In the genomic region with DNA sequence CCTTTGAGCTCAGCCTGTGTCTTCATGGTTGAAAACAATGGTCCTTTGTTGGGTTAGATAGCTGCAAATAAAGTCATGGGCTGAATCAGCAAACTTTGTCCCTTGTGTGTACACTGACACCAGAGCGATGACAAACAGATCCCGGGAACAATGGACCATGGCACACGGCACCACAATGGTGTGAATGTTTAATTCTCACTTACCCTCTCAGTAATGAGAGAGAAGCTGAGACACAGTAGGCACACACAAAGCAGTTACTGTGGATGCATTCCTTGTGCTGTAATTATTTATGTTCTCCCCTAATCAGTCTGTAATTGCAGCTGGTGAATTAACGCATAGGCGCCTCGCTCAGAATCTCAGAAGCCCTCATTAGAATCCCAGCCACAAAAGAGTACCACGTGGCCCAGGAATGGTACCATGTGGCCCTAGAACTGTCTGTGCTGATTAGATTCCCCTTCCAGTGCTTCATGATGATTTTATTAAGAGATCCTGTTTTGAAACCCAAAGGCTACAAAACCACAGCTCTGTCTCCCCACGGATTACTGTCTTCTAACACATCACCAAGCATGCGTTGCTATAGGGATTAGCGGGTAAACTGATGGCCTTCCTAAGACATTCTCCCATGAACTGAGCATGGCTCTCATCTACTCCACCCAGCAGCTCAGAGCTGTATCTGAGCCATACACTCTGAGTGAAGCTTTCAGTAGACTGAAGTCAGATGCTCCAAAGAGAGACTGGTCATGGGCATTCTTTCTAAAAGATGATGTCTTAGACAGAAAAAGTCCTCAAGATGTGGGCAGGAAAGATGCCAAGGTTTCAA, we compare ENCODE assay signal across 11 mouse cellular contexts.
A peak's percentile ranks its signal among the peaks of the same experiment; 100 is the strongest.
DNase-seq lines count a peak whose midpoint lies in the region; ATAC-seq and TF ChIP-seq lines count a peak whose summit lies in the region.
"Had no signal": no experiment of that assay in that cellular context is flagged by ENCODE, and none has a peak within 500 bp of the region (broad histone marks: within the 10 kb centered on the region; RNA-seq: fewer than 3 reads in every experiment).

No protein-coding gene starts in this region.

- no peak overlapping the region for H3K4me3 ChIP-seq in hindbrain, embryonic 12.5 days
- H3K4me3 ChIP-seq in hindbrain, embryonic 16.5 days (ENCODE audit: low read length), result no peak overlapping the region
- H3K4me3 ChIP-seq in embryonic facial prominence, embryonic 14.5 days (ENCODE audit: low read depth, low read length), result no peak overlapping the region
- H3K4me3 ChIP-seq in intestine, postnatal 0 days (ENCODE audit: low read depth, low read length), result no peak overlapping the region
- H3K4me3 ChIP-seq: embryonic facial prominence, embryonic 15.5 days had no signal

- no peak overlapping the region for H3K27ac ChIP-seq in hindbrain, embryonic 12.5 days
- no peak overlapping the region for H3K27ac ChIP-seq in hindbrain, embryonic 16.5 days (ENCODE audit: low read depth, low read length)
- H3K27ac ChIP-seq in embryonic facial prominence, embryonic 14.5 days (replicated peaks; ENCODE audit: low read depth, low read length), result no peak overlapping the region
- no peak overlapping the region for H3K27ac ChIP-seq in intestine, postnatal 0 days (ENCODE audit: low read depth, low read length)
- H3K27ac ChIP-seq: embryonic facial prominence, embryonic 15.5 days had no signal

- H3K27me3 ChIP-seq in hindbrain, embryonic 12.5 days, result no peaks in the 10 kb centered on the region
- H3K27me3 ChIP-seq in hindbrain, embryonic 16.5 days (replicated peaks; ENCODE audit: control insufficient read depth, insufficient read depth, low read length), result no peaks in the 10 kb centered on the region
- no peaks in the 10 kb centered on the region for H3K27me3 ChIP-seq in embryonic facial prominence, embryonic 14.5 days (replicated peaks; ENCODE audit: control insufficient read depth, insufficient read depth, low read length)
- no peaks in the 10 kb centered on the region for H3K27me3 ChIP-seq in intestine, postnatal 0 days (replicated peaks; ENCODE audit: control insufficient read depth, insufficient read depth, low read length)
- H3K27me3 ChIP-seq: embryonic facial prominence, embryonic 15.5 days had no signal

- H3K4me2 ChIP-seq in hindbrain, embryonic 12.5 days (replicated peaks), result no peak overlapping the region
- no peak overlapping the region for H3K4me2 ChIP-seq in hindbrain, embryonic 16.5 days (ENCODE audit: low read length)
- no peak overlapping the region for H3K4me2 ChIP-seq in embryonic facial prominence, embryonic 14.5 days (ENCODE audit: low read depth, low read length)
- H3K4me2 ChIP-seq in intestine, postnatal 0 days (replicated peaks; ENCODE audit: low read depth), result no peak overlapping the region
- H3K4me2 ChIP-seq: embryonic facial prominence, embryonic 15.5 days; liver, embryonic 11.5 days had no signal

- TF ChIP-seq CTCF in intestine, postnatal 0 days (IDR thresholded peaks at IDR 0.05; ENCODE audit: low read depth), result no peak

- DNase-seq in MN1 (ENCODE audit: low spot score), result peak; percentile 33
- no peak for DNase-seq in embryonic facial prominence, embryonic 14.5 days (ENCODE audit: low spot score)
- DNase-seq in spleen, postnatal 4 days (ENCODE audit: low spot score in 2 of 2), result no peak
- no peak for DNase-seq in liver
- DNase-seq: heart, postnatal 4 days; kidney, postnatal 36 days had no signal

- no peaks in the 10 kb centered on the region for H3K9me3 ChIP-seq in hindbrain, embryonic 12.5 days (replicated peaks)
- no peaks in the 10 kb centered on the region for H3K9me3 ChIP-seq in hindbrain, embryonic 16.5 days (ENCODE audit: control insufficient read depth, low read length)
- H3K9me3 ChIP-seq in embryonic facial prominence, embryonic 14.5 days (ENCODE audit: control insufficient read depth, low read length), result no peaks in the 10 kb centered on the region
- no peaks in the 10 kb centered on the region for H3K9me3 ChIP-seq in intestine, postnatal 0 days (ENCODE audit: control insufficient read depth)
- H3K9me3 ChIP-seq: embryonic facial prominence, embryonic 15.5 days had no signal

- peak; percentile 61; the same call in 1 of the 2 replicates for ATAC-seq in hindbrain, embryonic 12.5 days (ENCODE audit: low FRiP score)
- ATAC-seq in hindbrain, embryonic 16.5 days, result no peak
- peak; percentile 44; the same call in 1 of the 2 replicates for ATAC-seq in embryonic facial prominence, embryonic 14.5 days (ENCODE audit: low read depth)
- ATAC-seq in intestine, postnatal 0 days, result peak; percentile 68

- H3K4me1 ChIP-seq in hindbrain, embryonic 12.5 days, result peaks cover 7% of the 10 kb centered on the region
- no peaks in the 10 kb centered on the region; the same call in 1 of the 2 replicates for H3K4me1 ChIP-seq in hindbrain, embryonic 16.5 days (ENCODE audit: control insufficient read depth, insufficient read depth, low read depth, low read length)
- H3K4me1 ChIP-seq in embryonic facial prominence, embryonic 14.5 days (ENCODE audit: control insufficient read depth, insufficient read depth, low read length), result peaks cover 4% of the 10 kb centered on the region; the same call in 1 of the 2 replicates
- H3K4me1 ChIP-seq in intestine, postnatal 0 days (replicated peaks; ENCODE audit: control insufficient read depth, insufficient read depth, low read length), result no peaks in the 10 kb centered on the region

- no peak overlapping the region for H3K9ac ChIP-seq in hindbrain, embryonic 12.5 days
- no peak overlapping the region for H3K9ac ChIP-seq in hindbrain, embryonic 16.5 days (ENCODE audit: low read depth, low read length)
- H3K9ac ChIP-seq in embryonic facial prominence, embryonic 14.5 days (ENCODE audit: low read depth, low read length), result no peak overlapping the region
- H3K9ac ChIP-seq in intestine, postnatal 0 days (ENCODE audit: low read depth, low read length), result no peak overlapping the region
- H3K9ac ChIP-seq: embryonic facial prominence, embryonic 15.5 days had no signal

- WGBS in hindbrain, embryonic 12.5 days, result 53% methylated on average over 10 of the region's 10 CpGs
- 41% methylated on average over 10 of the region's 10 CpGs for WGBS in hindbrain, embryonic 16.5 days
- 52% methylated on average over 10 of the region's 10 CpGs for WGBS in embryonic facial prominence, embryonic 14.5 days
- 57% methylated on average over 10 of the region's 10 CpGs for WGBS in intestine, postnatal 0 days

- H3K36me3 ChIP-seq in hindbrain, embryonic 12.5 days, result no peaks in the 10 kb centered on the region
- no peaks in the 10 kb centered on the region for H3K36me3 ChIP-seq in hindbrain, embryonic 16.5 days (ENCODE audit: control insufficient read depth, insufficient read depth, low read length)
- no peaks in the 10 kb centered on the region for H3K36me3 ChIP-seq in embryonic facial prominence, embryonic 14.5 days (ENCODE audit: control insufficient read depth, insufficient read depth, low read length)
- H3K36me3 ChIP-seq in intestine, postnatal 0 days (ENCODE audit: control insufficient read depth, insufficient read depth), result no peaks in the 10 kb centered on the region
- H3K36me3 ChIP-seq: embryonic facial prominence, embryonic 15.5 days had no signal
